Mouse (Mus musculus) embryonic facial prominence, embryonic 15.5 days (tissue): ENCODE data around the gene Tef. TPM values are rescaled to one million over a fixed set of nuclear protein-coding genes. Genes with fewer than 3 reads are reported as not detected.

ENCODE experiments used
- ATAC-seq: fragments of 200-750 bp; cut with Nextera tagmentation; 2 replicates; pipeline ENCODE4 v1.8.0; 2017; ENCODE audit warnings: low read depth, moderate TSS enrichment; ENCODE audit not compliant: insufficient number of reproducible peaks, low FRiP score, low TSS enrichment
- H3K27ac ChIP-seq: fragments of 300-500 bp; sonication (generic); replicated peaks from 2 replicates; pipeline ENCODE4 v1.5.1; 2015; ENCODE audit warnings: mild to moderate bottlenecking, inconsistent platforms
- H3K27me3 ChIP-seq: fragments of 300-500 bp; sonication (generic); 2 replicates; pipeline ENCODE4 v1.6.1; 2015; ENCODE audit warnings: inconsistent platforms
- H3K36me3 ChIP-seq: fragments of 300-500 bp; sonication (generic); 2 replicates; pipeline ENCODE4 v1.6.1; 2015; ENCODE audit warnings: mild to moderate bottlenecking, inconsistent platforms
- H3K4me1 ChIP-seq: fragments of 300-500 bp; sonication (generic); 2 replicates; pipeline ENCODE4 v1.6.1; 2015; ENCODE audit warnings: inconsistent platforms
- H3K4me2 ChIP-seq: fragments of 300-500 bp; sonication (generic); replicated peaks from 2 replicates; pipeline ENCODE4 v1.6.1; 2015; ENCODE audit warnings: mild to moderate bottlenecking, inconsistent platforms
- H3K4me3 ChIP-seq: fragments of 300-500 bp; sonication (generic); replicated peaks from 2 replicates; pipeline ENCODE4 v1.5.1; 2015; ENCODE audit warnings: mild to moderate bottlenecking, inconsistent platforms
- H3K9ac ChIP-seq: fragments of 300-500 bp; sonication (generic); 2 replicates; pipeline ENCODE4 v1.6.1; 2015; ENCODE audit warnings: inconsistent platforms
- H3K9me3 ChIP-seq: fragments of 300-500 bp; sonication (generic); replicated peaks from 2 replicates; pipeline ENCODE4 v1.6.1; 2016; ENCODE audit warnings: inconsistent platforms
- WGBS: fragments of 180-500 bp; shearing (Covaris S2); methylation state at CpG from one replicate; pipeline ENCODE4 v1.1.7; 2015; 5-methylcytosine and 5-hydroxymethylcytosine counted together
- polyA plus RNA-seq: library from polyadenylated mRNA; unstranded; fragments of >200 nt; fragmentation: Nextera tagmentation; extraction: Ambion mirVana; gene quantifications from 2 replicates; pipeline ENCODE4 v1.2.1, GENCODE M21; 2015

Gene Tef
- polyA plus RNA-seq, 1 experiment from 2014 or later: 32.3 TPM

GRCm38 (mm10) chr15:81830530-81830929 lies 28.3 kb downstream of the Tef start:
- Histone ChIP-seq H3K4me2 (no peak overlapping the region), H3K4me1 (peaks cover 6% of the 10 kb centered on the region; the same call in 1 of the 2 replicates), H3K27me3 (no peaks in the 10 kb centered on the region), H3K36me3 (peaks cover 22% of the 10 kb centered on the region), H3K4me3 (no peak overlapping the region), H3K9ac (no peak overlapping the region), H3K9me3 (no peaks in the 10 kb centered on the region), H3K27ac (no peak overlapping the region)
- WGBS: 82% methylated on average over 4 of the region's 4 CpGs
- no peak for ATAC-seq

DNA sequence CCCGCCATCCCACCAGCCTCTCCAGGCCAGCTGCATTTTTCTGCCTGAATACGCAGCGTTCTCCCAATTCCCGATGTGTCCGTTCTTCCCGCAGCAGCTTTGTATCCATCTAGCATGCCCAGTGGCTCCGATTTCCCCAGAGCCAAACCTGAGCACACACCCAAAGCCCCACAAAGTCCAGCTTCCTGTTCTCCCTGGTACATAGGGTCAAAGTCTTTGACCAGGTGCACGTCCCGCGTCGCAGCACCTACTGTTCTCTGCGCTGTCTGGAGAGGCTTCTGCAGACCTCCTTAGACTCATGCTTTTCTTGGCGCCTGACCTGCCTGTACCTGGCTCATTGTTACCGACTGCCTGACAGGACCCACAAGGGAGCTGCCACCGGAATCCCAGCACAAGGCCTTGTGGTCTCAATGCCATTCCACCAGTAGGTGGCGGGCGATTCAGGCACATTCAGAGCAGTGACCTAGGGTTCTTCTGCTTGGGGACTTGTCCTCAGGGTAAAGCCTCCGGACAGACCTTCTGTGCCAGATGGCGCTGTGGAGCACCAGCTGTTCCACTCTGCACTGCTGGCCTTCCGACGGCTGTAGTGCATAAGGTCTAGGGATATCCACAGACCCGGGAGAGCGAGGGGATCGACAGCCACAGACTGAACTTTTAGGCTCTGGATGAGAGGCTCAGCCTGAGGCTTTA lies 29.1 kb downstream of the Tef start:
- WGBS: 18% methylated on average over 24 of the region's 24 CpGs
- no peak overlapping the region for H3K27ac ChIP-seq
- ATAC-seq: peak; percentile 69; the same call in 1 of the 2 replicates

GRCm38 (mm10) chr15:81832219-81832618 lies 30.0 kb downstream of the Tef start:
- Histone ChIP-seq H3K27me3 (no peaks in the 10 kb centered on the region), H3K4me2 (no peak overlapping the region), H3K36me3 (peaks cover 6% of the 10 kb centered on the region; the same call in 1 of the 2 replicates), H3K27ac (no peak overlapping the region), H3K4me1 (peaks cover 18% of the 10 kb centered on the region), H3K4me3 (no peak overlapping the region), H3K9ac (no peak overlapping the region), H3K9me3 (no peaks in the 10 kb centered on the region)
- no peak for ATAC-seq
- 76% methylated on average over 3 of the region's 3 CpGs for WGBS

More for the DNA sequence above, 29.1 kb downstream of the Tef start:
- no peak overlapping the region for H3K4me2 ChIP-seq
- H3K4me3 ChIP-seq: no peak overlapping the region
- no peak overlapping the region for H3K9ac ChIP-seq
- peaks cover 14% of the 10 kb centered on the region for H3K4me1 ChIP-seq
- no peaks in the 10 kb centered on the region for H3K9me3 ChIP-seq
- peaks cover 15% of the 10 kb centered on the region; the same call in 1 of the 2 replicates for H3K36me3 ChIP-seq
- H3K27me3 ChIP-seq: no peaks in the 10 kb centered on the region

GRCm38 (mm10) chr15:81833481-81833880 lies 31.3 kb downstream of the Tef start:
- Histone ChIP-seq H3K4me2 (no peak overlapping the region), H3K36me3 (no peaks in the 10 kb centered on the region), H3K27me3 (no peaks in the 10 kb centered on the region), H3K27ac (no peak overlapping the region), H3K4me3 (no peak overlapping the region), H3K4me1 (peaks cover 18% of the 10 kb centered on the region), H3K9ac (no peak overlapping the region), H3K9me3 (no peaks in the 10 kb centered on the region)
- no peak for ATAC-seq
- WGBS: 78% methylated on average over 4 of the region's 4 CpGs

- H3K9ac ChIP-seq: no peak overlapping the region
- peaks cover 18% of the 10 kb centered on the region for H3K4me1 ChIP-seq
- H3K27ac ChIP-seq: no peak overlapping the region
- H3K9me3 ChIP-seq: no peaks in the 10 kb centered on the region
- 43% methylated on average over 3 of the region's 3 CpGs for WGBS
- no peak for ATAC-seq
- no peaks in the 10 kb centered on the region for H3K36me3 ChIP-seq
- no peaks in the 10 kb centered on the region for H3K27me3 ChIP-seq
- no peak overlapping the region for H3K4me3 ChIP-seq
- no peak overlapping the region for H3K4me2 ChIP-seq
Measured at GRCm38 (mm10) chr15:81834171-81834841, 32.1 kb downstream of the Tef start.

- no peak for ATAC-seq
- H3K4me2 ChIP-seq: peak overlapping the region; percentile 59
- 79% methylated on average over 10 of the region's 10 CpGs for WGBS
- H3K36me3 ChIP-seq: no peaks in the 10 kb centered on the region
- H3K9me3 ChIP-seq: no peaks in the 10 kb centered on the region
- H3K27me3 ChIP-seq: no peaks in the 10 kb centered on the region
- no peak overlapping the region for H3K9ac ChIP-seq
- H3K4me1 ChIP-seq: peaks cover 28% of the 10 kb centered on the region
- peak overlapping the region; percentile 65; the same call in 1 of the 2 replicates for H3K27ac ChIP-seq
- H3K4me3 ChIP-seq: peak overlapping the region; percentile 43; the same call in 1 of the 2 replicates
Measured at GRCm38 (mm10) chr15:81835007-81835880, 33.0 kb downstream of the Tef start.

DNA sequence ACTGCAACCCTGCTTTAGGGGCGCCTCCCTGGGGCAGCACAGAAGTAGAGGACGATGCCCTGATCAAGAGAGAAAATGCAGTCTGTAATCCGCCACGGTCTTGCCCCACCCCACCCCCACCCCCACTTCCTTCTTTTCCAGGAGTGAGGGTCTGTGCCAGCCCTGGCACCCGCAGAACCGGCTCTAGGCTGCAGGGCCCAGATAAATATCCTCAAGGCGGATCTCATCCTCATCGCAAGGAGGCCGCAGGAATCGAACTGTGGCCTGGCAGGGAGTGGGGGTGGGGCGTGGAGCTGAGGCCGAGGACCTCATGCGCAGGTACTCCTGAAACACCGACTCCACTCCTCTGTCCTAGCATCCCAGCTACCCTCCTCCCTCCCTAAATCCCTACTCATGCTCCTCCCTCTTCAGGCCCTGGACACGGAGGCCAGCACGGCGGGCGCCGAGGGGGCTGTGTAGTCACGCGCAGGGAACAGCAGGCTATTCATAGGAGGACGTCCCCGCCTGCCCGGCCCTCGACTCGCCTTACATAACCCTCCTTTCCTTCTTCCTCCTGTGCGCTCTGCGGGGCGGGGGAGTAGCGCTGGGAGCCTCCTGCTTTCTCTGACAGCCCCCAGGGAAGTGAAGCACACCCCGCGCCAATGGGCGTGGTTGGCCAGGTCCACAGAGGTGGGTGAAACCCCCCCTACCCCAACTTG lies 34.1 kb downstream of the Tef start:
- peak; percentile 87 for ATAC-seq
- Histone ChIP-seq H3K9me3 (no peaks in the 10 kb centered on the region), H3K36me3 (no peaks in the 10 kb centered on the region), H3K4me3 (peak overlapping the region; percentile 43), H3K27ac (peak overlapping the region; percentile 65), H3K4me2 (peak overlapping the region; percentile 59), H3K27me3 (no peaks in the 10 kb centered on the region), H3K4me1 (peaks cover 26% of the 10 kb centered on the region), H3K9ac (peak overlapping the region; percentile 10; the same call in 1 of the 2 replicates)
- 2% methylated on average over 33 of the region's 33 CpGs for WGBS

DNA sequence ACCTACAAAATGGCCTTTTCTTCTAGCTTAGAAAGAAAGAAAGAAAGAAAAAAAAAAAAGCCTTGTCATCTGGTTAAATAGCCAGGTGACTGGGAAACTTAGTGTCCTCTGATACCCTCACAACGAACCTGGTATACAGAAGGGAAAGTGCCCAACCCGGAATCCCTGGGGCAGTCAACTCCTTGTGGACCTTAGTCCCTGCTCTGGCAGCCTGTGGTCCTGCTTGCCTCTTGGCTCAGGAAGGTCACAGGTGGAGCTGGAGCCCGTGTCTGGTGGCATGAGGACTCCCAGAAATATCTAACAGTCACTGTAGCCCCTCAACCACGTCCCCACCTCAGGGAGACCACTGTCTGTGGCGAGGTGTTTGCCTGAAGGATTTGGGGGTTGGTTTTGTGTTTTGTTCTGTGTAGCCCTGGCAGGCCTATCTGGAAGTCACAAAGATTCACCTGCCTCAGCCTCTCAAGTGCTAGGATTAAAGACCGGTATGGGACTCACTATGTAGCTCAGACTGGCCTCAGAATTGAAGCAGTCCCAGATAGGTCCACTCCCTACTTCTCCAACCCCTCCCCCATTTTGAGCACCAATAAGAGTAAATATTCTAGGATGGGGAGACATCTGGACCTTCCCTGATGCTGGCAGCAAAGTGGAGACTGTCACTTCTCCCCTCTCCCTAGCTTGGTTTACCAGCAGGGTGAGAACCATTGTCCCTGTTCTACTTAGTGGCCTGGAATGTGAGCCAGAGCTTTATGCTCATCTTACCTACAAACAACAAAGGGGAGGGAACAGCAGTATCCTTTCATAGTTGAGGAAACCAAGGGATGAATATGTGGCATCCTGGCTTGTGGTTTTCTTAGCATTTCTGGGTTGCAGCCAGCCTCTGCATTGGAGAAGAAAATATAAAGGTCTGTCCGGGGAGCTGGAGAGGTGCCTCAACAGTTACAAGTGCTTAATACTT lies 35.0 kb downstream of the Tef start:
- no peaks in the 10 kb centered on the region for H3K36me3 ChIP-seq
- H3K27me3 ChIP-seq: no peaks in the 10 kb centered on the region
- peak overlapping the region; percentile 59; the same call in 1 of the 2 replicates for H3K4me2 ChIP-seq
- peak overlapping the region; percentile 65 for H3K27ac ChIP-seq
- H3K4me3 ChIP-seq: peak overlapping the region; percentile 43; the same call in 1 of the 2 replicates
- WGBS: 55% methylated on average over 7 of the region's 7 CpGs
- H3K9ac ChIP-seq: 0 out of 2 replicates have a peak overlapping the region, but pooled peaks have one; percentile 10
- no peaks in the 10 kb centered on the region for H3K9me3 ChIP-seq
- no peak for ATAC-seq
- H3K4me1 ChIP-seq: peaks cover 24% of the 10 kb centered on the region

DNA sequence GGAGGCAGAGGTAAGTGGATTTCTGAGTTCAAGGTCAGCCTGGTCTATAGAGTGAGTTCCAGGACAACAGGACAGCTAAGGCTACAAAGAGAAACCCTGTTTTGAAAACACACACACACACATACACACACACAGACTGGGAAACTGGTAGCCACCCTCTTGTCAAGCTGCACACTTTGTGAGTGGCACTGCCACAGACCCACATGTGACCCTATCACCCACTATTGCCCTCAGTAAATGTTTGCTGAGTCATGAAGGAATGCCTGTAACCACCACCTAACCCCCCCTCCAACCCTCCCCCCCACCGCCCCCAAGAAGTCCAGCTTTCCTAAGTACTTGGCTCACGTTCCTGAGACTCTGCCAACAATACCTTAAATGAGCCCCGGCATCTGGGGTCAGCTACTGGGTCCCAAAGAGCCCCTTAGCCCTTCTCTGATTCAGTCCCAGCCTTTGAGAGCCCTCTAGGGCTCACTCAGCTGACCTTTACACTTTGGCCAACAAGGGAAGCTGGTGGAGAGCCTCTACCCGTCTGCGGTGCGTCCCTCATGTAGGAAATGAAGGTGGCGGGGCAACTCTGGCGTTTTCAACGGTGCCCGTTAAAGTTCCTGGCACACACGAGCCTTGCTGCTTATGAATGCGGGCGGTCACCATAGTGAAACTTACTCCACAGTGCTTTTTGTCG lies 36.5 kb downstream of the Tef start:
- no peaks in the 10 kb centered on the region for H3K36me3 ChIP-seq
- 70% methylated on average over 14 of the region's 14 CpGs for WGBS
- no peak overlapping the region for H3K4me3 ChIP-seq
- H3K27ac ChIP-seq: no peak overlapping the region
- no peak overlapping the region for H3K9ac ChIP-seq
- H3K4me1 ChIP-seq: peaks cover 24% of the 10 kb centered on the region
- H3K4me2 ChIP-seq: no peak overlapping the region
- no peaks in the 10 kb centered on the region for H3K9me3 ChIP-seq
- ATAC-seq: no peak
- H3K27me3 ChIP-seq: no peaks in the 10 kb centered on the region
